Mouse (Mus musculus) neural tube, embryonic 12.5 days (tissue): Measurements from ENCODE around the gene Bcl11b. TPM values are rescaled to one million over a fixed set of nuclear protein-coding genes. Genes with fewer than 3 reads are reported as not detected.

Experiments
- ATAC-seq: fragments of 200-750 bp; cut with Nextera tagmentation; 2 replicates; pipeline ENCODE4 v1.8.0; 2017; ENCODE audit warnings: low read depth, mild to moderate bottlenecking, moderate TSS enrichment, moderate library complexity; ENCODE audit not compliant: low FRiP score
- H3K27ac ChIP-seq: fragments of 300-500 bp; sonication (generic); 2 replicates; pipeline ENCODE4 v1.5.1; 2016
- H3K27me3 ChIP-seq: fragments of 300-500 bp; sonication (generic); replicated peaks from 2 replicates; pipeline ENCODE4 v1.6.1; 2016; ENCODE audit warnings: mild to moderate bottlenecking
- H3K36me3 ChIP-seq: fragments of 300-500 bp; sonication (generic); 2 replicates; pipeline ENCODE4 v1.6.1; 2016; ENCODE audit warnings: mild to moderate bottlenecking
- H3K4me1 ChIP-seq: fragments of 300-500 bp; sonication (generic); 2 replicates; pipeline ENCODE4 v1.6.1; 2016
- H3K4me2 ChIP-seq: fragments of 300-500 bp; sonication (generic); replicated peaks from 2 replicates; pipeline ENCODE4 v1.6.1; 2016; ENCODE audit warnings: mild to moderate bottlenecking
- H3K4me3 ChIP-seq: fragments of 300-500 bp; sonication (generic); 2 replicates; pipeline ENCODE4 v1.5.1; 2016
- H3K9ac ChIP-seq: fragments of 300-500 bp; sonication (generic); 2 replicates; pipeline ENCODE4 v1.6.1; 2016; ENCODE audit warnings: mild to moderate bottlenecking
- H3K9me3 ChIP-seq: fragments of 300-500 bp; sonication (generic); 2 replicates; pipeline ENCODE4 v1.6.1; 2016; ENCODE audit warnings: mild to moderate bottlenecking
- WGBS: fragments of 180-500 bp; shearing (Covaris S2); methylation state at CpG from one replicate; pipeline ENCODE4 v1.1.7; 2016; 5-methylcytosine and 5-hydroxymethylcytosine counted together
- polyA plus RNA-seq: library from polyadenylated mRNA; unstranded; fragments of >200 nt; fragmentation: Nextera tagmentation; extraction: Ambion mirVana; gene quantifications from 2 replicates; pipeline ENCODE4 v1.2.1, GENCODE M21; 2016

The Bcl11b gene
- polyA plus RNA-seq, 1 experiment from 2014 or later = 25.9 TPM

DNA sequence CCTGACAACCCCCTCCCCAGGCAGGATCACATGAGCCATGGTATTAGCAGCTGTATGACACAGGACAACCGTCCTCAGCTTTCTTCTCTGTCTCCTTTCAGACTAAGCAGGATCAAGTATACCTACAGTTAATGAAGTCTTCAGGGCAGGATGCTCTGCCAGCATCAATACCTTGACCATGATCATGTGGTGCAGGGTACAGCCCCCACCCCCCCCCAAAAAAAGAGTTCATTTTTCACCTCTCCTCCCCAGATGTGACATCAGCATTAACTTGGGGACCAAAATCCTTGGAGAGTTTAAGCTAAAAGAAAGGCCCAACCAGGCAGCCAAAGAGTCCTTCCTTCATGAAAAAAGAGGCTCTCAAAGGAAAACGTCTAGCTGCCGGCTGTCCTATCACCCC, 6.2 kb downstream of the Bcl11b start:
- WGBS = 37% methylated on average over 3 of the region's 3 CpGs
- Histone ChIP-seq H3K4me1 (peaks cover 66% of the 10 kb centered on the region), H3K9me3 (no peaks in the 10 kb centered on the region), H3K4me2 (peak overlapping the region; percentile 81), H3K4me3 (no peak overlapping the region), H3K36me3 (no peaks in the 10 kb centered on the region), H3K27ac (no peak overlapping the region), H3K9ac (no peak overlapping the region), H3K27me3 (peaks cover 7% of the 10 kb centered on the region)
- no peak for ATAC-seq

DNA sequence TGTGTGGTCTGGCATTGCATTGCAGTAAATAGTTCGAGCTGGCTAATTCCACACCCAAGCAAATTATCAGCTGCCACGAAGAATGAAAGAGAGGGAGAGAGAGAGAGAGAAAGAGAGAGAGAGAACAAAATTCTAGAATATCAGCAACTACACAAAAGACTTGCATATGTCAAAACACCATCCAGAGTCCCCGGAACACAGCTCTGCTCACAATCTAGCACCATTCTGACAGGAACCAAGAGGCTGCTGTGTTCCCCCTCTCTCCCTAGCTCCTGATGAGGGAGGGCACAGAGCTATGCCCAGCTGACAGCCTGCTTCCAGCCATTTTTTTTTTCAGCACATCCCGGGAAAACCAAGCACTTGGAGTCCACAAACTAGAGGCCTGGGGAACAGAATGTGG, 6.6 kb downstream of the Bcl11b start:
- peaks cover 70% of the 10 kb centered on the region for H3K4me1 ChIP-seq
- 36% methylated on average over 4 of the region's 4 CpGs for WGBS
- H3K36me3 ChIP-seq = no peaks in the 10 kb centered on the region
- H3K9me3 ChIP-seq = no peaks in the 10 kb centered on the region
- H3K4me3 ChIP-seq = no peak overlapping the region
- peak overlapping the region; percentile 81 for H3K4me2 ChIP-seq
- H3K9ac ChIP-seq = no peak overlapping the region
- H3K27me3 ChIP-seq = peaks cover 7% of the 10 kb centered on the region
- ATAC-seq = no peak
- no peak overlapping the region for H3K27ac ChIP-seq

DNA sequence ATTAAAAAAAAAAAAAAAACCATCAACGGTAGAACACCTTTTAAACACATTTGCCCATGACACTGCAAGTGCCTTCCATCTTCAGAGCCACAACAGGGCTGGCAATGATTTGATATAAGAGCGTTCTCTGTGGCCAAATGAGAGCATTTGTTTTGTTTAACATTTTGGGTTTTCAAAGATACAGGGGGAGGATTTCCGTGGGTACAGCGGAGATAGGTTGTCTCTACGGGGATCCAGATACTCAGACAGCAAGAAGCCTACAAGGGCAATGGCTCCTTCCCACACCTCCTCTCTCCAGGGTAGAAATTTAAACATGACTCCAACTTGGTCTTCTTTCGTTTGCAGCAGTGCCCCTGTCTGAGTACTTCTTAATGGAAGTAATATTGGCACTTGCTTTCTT, 7.2 kb downstream of the Bcl11b start:
- WGBS = 74% methylated on average over 6 of the region's 6 CpGs
- H3K4me2 ChIP-seq = 0 out of 2 replicates have a peak overlapping the region, but pooled peaks have one; percentile 12
- H3K9me3 ChIP-seq = no peaks in the 10 kb centered on the region
- no peak overlapping the region for H3K9ac ChIP-seq
- H3K4me1 ChIP-seq = peaks cover 72% of the 10 kb centered on the region
- peaks cover 7% of the 10 kb centered on the region for H3K27me3 ChIP-seq
- no peak overlapping the region for H3K4me3 ChIP-seq
- ATAC-seq = no peak
- H3K27ac ChIP-seq = no peak overlapping the region
- no peaks in the 10 kb centered on the region for H3K36me3 ChIP-seq

GRCm38 (mm10) chr12:107994421-107994820, 9.0 kb downstream of the Bcl11b start:
- WGBS = 60% methylated on average over 4 of the region's 4 CpGs
- no peak overlapping the region for H3K27ac ChIP-seq
- no peak overlapping the region for H3K4me3 ChIP-seq
- H3K4me2 ChIP-seq = peak overlapping the region; percentile 4
- peaks cover 77% of the 10 kb centered on the region for H3K4me1 ChIP-seq
- no peak for ATAC-seq
- no peaks in the 10 kb centered on the region for H3K9me3 ChIP-seq
- H3K9ac ChIP-seq = no peak overlapping the region
- peaks cover 2% of the 10 kb centered on the region for H3K36me3 ChIP-seq
- peaks cover 1% of the 10 kb centered on the region; the same call in 1 of the 2 replicates for H3K27me3 ChIP-seq

DNA sequence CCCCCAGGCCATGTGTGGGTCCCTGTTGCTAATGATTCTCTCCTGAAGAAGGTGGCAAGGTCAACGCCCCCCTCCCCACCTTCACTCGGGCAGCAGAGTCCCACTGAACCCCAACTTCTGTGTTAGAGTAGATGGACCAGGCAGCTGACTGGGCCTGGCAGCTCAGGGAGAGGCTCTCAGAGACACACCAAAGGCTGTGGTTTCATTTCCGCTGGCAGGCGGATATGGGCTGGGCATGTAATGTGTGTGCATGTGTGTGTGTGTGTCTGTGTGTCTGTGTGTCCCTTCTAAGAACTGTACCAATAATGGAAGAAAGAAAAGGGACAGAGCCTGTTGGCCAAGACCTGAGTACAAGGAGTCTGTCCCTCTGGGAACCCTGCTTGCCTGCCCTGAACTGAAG, 10.4 kb downstream of the Bcl11b start:
- H3K4me2 ChIP-seq = no peak overlapping the region
- WGBS = 75% methylated on average over 4 of the region's 4 CpGs
- H3K27me3 ChIP-seq = peaks cover 2% of the 10 kb centered on the region; the same call in 1 of the 2 replicates
- no peaks in the 10 kb centered on the region for H3K9me3 ChIP-seq
- H3K4me3 ChIP-seq = no peak overlapping the region
- no peak for ATAC-seq
- peaks cover 83% of the 10 kb centered on the region for H3K4me1 ChIP-seq
- no peak overlapping the region for H3K9ac ChIP-seq
- H3K36me3 ChIP-seq = peaks cover 16% of the 10 kb centered on the region
- H3K27ac ChIP-seq = no peak overlapping the region

DNA sequence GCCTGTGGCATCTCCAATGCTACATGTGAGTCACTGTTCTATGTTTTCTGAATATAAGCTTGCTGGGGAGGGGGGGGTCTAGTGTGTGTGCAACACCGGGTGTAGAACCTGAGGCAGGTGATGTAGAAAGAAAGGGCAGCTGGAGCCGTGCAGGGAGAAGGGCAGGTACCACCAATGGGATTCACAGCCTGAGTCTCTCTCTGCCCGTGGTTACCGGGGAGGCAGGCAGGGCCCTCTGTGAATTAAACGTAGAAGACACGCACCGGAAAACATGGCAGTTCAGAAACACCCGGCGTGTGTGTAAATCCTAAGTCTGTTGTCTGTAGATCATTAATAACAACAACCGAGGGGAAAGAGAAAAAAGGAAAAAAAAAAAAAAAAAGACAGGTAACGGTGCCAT, 12.2 kb downstream of the Bcl11b start:
- H3K27ac ChIP-seq = no peak overlapping the region
- H3K4me1 ChIP-seq = peaks cover 81% of the 10 kb centered on the region
- H3K4me3 ChIP-seq = no peak overlapping the region
- H3K27me3 ChIP-seq = peaks cover 2% of the 10 kb centered on the region; the same call in 1 of the 2 replicates
- peaks cover 16% of the 10 kb centered on the region for H3K36me3 ChIP-seq
- H3K9ac ChIP-seq = no peak overlapping the region
- no peak for ATAC-seq
- peak overlapping the region; percentile 45 for H3K4me2 ChIP-seq
- no peaks in the 10 kb centered on the region for H3K9me3 ChIP-seq
- 44% methylated on average over 11 of the region's 11 CpGs for WGBS

DNA sequence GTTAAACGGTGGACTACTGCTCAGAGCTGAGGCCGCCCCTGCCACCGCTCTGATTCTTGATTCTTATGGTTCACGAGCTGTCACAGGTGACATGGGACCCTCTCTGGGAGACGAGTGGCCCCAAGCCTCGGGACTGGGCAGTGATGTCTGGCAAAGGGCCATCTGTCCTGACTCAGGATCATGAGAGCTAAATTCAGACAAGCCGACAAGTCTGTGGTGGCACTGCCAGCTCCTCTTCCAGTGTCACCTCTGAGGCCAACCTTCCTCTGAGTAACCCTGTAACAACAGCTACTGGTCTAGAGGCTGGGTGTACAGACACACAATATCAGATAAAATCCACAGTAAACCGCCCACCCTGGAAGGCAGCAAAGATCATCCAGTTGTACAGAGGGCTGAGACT, 20.2 kb downstream of the Bcl11b start:
- WGBS = 79% methylated on average over 8 of the region's 8 CpGs
- Histone ChIP-seq H3K9ac (no peak overlapping the region), H3K36me3 (peaks cover 5% of the 10 kb centered on the region; the same call in 1 of the 2 replicates), H3K4me3 (no peak overlapping the region), H3K27ac (no peak overlapping the region), H3K27me3 (no peaks in the 10 kb centered on the region), H3K4me2 (no peak overlapping the region), H3K4me1 (peaks cover 68% of the 10 kb centered on the region), H3K9me3 (no peaks in the 10 kb centered on the region)
- ATAC-seq = no peak

DNA sequence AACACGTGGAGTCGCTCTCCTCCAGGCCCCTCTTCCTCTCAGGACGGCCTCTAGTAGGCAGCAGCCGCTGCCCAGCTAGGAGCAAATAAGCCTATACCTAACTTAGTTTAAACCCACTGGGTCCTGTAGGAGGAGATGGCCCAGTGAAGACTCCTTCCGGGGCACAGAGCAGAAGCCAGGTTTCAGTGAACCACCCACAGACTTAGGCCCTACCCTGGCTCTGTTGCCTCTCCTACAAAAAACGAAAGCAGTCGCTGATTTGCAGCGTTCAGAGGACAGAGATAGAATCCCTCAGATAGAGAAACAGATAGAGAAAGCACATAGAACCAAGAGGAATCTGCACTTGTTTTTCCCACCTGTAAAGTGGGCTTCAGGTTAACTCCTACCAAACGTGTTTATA, 21.1 kb downstream of the Bcl11b start:
- Histone ChIP-seq H3K27ac (no peak overlapping the region), H3K9ac (no peak overlapping the region), H3K27me3 (no peaks in the 10 kb centered on the region), H3K9me3 (no peaks in the 10 kb centered on the region), H3K36me3 (0 out of 2 replicates have a peak, but pooled peaks cover 3% of the 10 kb centered on the region), H3K4me3 (no peak overlapping the region), H3K4me1 (peaks cover 69% of the 10 kb centered on the region), H3K4me2 (no peak overlapping the region)
- 72% methylated on average over 9 of the region's 9 CpGs for WGBS
- ATAC-seq = no peak

DNA sequence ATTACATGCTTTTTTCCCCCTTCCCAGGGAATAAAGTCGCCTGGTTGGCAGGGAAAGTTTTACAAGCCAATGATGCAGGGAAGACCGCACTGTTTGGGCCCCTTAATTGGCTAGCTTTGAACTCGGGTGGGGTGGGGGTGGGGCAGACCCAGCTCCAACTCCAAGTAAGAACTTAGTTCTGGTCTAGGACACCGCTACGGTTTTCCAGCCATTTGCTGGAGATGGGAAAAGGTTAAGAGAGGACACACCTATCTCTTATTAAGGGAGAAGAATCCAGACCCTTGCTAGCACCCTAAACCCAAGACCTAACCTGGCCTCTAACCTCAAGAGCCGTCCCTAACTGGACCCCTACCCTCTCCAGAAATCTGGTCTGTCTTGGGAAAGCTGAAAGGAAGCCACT, 22.2 kb downstream of the Bcl11b start:
- H3K4me3 ChIP-seq = no peak overlapping the region
- H3K4me2 ChIP-seq = peak overlapping the region; percentile 73
- no peak overlapping the region for H3K9ac ChIP-seq
- no peaks in the 10 kb centered on the region for H3K9me3 ChIP-seq
- 15% methylated on average over 6 of the region's 6 CpGs for WGBS
- no peaks in the 10 kb centered on the region for H3K27me3 ChIP-seq
- ATAC-seq = no peak
- no peak overlapping the region for H3K27ac ChIP-seq
- H3K4me1 ChIP-seq = peaks cover 72% of the 10 kb centered on the region
- 0 out of 2 replicates have a peak, but pooled peaks cover 3% of the 10 kb centered on the region for H3K36me3 ChIP-seq

- peak; percentile 73 for ATAC-seq
- under 1% methylated on average over 51 of the region's 51 CpGs for WGBS
- Histone ChIP-seq H3K9ac (peak overlapping the region; percentile 60), H3K27me3 (no peaks in the 10 kb centered on the region), H3K4me3 (peak overlapping the region; percentile 25), H3K4me2 (peak overlapping the region; percentile 73), H3K36me3 (no peaks in the 10 kb centered on the region), H3K27ac (no peak overlapping the region; the same call in 1 of the 2 replicates), H3K4me1 (peaks cover 72% of the 10 kb centered on the region), H3K9me3 (no peaks in the 10 kb centered on the region)
Measured at GRCm38 (mm10) chr12:107980261-107980961, 23.0 kb downstream of the Bcl11b start.

GRCm38 (mm10) chr12:107979710-107980260, 23.6 kb downstream of the Bcl11b start:
- peak overlapping the region; percentile 25 for H3K4me3 ChIP-seq
- ATAC-seq = peak; percentile 27
- H3K4me1 ChIP-seq = peaks cover 74% of the 10 kb centered on the region
- H3K4me2 ChIP-seq = peak overlapping the region; percentile 73
- no peaks in the 10 kb centered on the region for H3K9me3 ChIP-seq
- no peak overlapping the region for H3K27ac ChIP-seq
- no peaks in the 10 kb centered on the region for H3K36me3 ChIP-seq
- H3K27me3 ChIP-seq = no peaks in the 10 kb centered on the region
- peak overlapping the region; percentile 60 for H3K9ac ChIP-seq
- under 1% methylated on average over 26 of the region's 28 CpGs for WGBS

DNA sequence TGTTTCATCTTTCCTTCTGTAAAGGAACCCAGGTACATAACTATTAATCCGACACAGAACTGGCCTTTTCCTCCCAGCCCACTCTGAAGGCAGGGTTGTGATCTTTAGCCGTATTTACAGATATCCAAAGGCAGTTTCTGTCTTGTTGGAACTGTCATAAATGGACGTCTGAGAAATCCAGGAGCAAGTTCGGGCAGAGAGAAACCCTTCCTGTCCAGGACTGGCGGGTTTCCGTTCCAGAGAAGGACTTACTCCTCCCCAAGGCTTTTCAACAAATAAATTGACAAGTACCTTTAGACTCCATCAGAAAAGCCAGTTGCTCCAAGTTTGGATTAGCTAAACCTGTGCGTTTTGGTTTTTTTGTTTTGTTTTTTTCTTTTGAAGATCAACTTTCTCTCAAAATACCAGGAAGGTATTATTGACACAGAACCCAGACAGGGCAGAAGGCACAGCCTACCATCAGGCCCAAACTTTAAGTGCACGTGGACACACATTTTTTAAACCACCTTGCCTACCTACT, 24.6 kb downstream of the Bcl11b start:
- Histone ChIP-seq H3K27ac (no peak overlapping the region), H3K4me3 (no peak overlapping the region)

More for the DNA sequence above, 24.6 kb downstream of the Bcl11b start:
- WGBS = 53% methylated on average over 8 of the region's 8 CpGs
- ATAC-seq = no peak
- Histone ChIP-seq H3K4me2 (0 out of 2 replicates have a peak overlapping the region, but pooled peaks have one; percentile 73), H3K36me3 (no peaks in the 10 kb centered on the region), H3K27me3 (no peaks in the 10 kb centered on the region), H3K9me3 (no peaks in the 10 kb centered on the region), H3K9ac (no peak overlapping the region), H3K4me1 (peaks cover 82% of the 10 kb centered on the region)
